In the genomic region with DNA sequence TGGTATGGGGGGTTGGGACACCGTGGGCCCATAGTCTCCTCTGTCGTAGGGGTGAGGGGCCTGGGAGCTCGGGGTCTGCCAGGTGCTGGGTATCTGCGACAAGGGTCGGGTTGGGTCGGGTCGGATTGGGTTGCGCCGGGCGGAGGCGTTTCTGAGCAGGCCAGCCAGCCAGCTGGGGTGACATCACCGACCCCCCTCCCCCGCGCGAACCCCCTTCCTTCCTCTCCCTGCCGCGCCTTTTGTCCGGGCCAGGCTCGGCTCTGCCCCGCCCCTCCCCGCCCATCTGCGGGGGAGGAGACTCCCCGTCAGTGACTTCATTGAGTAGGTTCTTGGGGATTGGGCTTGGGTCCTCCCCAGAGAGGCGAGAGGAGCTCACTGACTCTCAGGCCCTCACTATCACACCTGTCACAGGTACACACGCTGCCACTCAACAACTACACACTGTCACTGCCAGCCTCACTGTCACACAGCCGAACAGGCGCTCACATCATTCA, we compare ENCODE assay signal across 7 mouse cellular contexts. TPM values are rescaled to one million over a fixed set of nuclear protein-coding genes. Genes with fewer than 3 reads are reported as not detected.
DNase-seq lines count a peak whose midpoint lies in the region; ATAC-seq and TF ChIP-seq lines count a peak whose summit lies in the region.

No protein-coding gene starts in this region.

- peak overlapping the region; percentile 89 for H3K9ac ChIP-seq in intestine, postnatal 0 days (ENCODE audit: low read depth, low read length)
- H3K9ac ChIP-seq in limb, embryonic 12.5 days (replicated peaks), result peak overlapping the region; percentile 84
- peak overlapping the region; percentile 90 for H3K9ac ChIP-seq in midbrain, embryonic 15.5 days

- H3K4me3 ChIP-seq in cortical plate, adult 2 months (ENCODE audit: insufficient read depth, low read length), result peak overlapping the region; percentile 94
- peak overlapping the region; percentile 78 for H3K4me3 ChIP-seq in intestine, postnatal 0 days (ENCODE audit: low read depth, low read length)
- H3K4me3 ChIP-seq in limb, embryonic 12.5 days (replicated peaks), result peak overlapping the region; percentile 73
- peak overlapping the region; percentile 75 for H3K4me3 ChIP-seq in midbrain, embryonic 15.5 days

- ATAC-seq in intestine, postnatal 0 days, result peak; percentile 73
- ATAC-seq in limb, embryonic 12.5 days (ENCODE audit: insufficient number of reproducible peaks, insufficient read depth, low FRiP score, low TSS enrichment, low read depth), result peak; percentile 64
- peak; percentile 57 for ATAC-seq in midbrain, embryonic 15.5 days (replicated peaks)

- no peaks in the 10 kb centered on the region; the same call in 1 of the 2 replicates for H3K36me3 ChIP-seq in intestine, postnatal 0 days (ENCODE audit: control insufficient read depth, insufficient read depth)
- H3K36me3 ChIP-seq in limb, embryonic 12.5 days, result peaks cover 12% of the 10 kb centered on the region; the same call in 1 of the 2 replicates
- peaks cover 3% of the 10 kb centered on the region; the same call in 1 of the 2 replicates for H3K36me3 ChIP-seq in midbrain, embryonic 15.5 days (replicated peaks)

- H3K27ac ChIP-seq in cortical plate, adult 2 months (ENCODE audit: insufficient read depth, low read length), result peak overlapping the region; percentile 96
- peak overlapping the region; percentile 93 for H3K27ac ChIP-seq in intestine, postnatal 0 days (ENCODE audit: low read depth, low read length)
- H3K27ac ChIP-seq in limb, embryonic 12.5 days, result peak overlapping the region; percentile 92
- H3K27ac ChIP-seq in midbrain, embryonic 15.5 days, result peak overlapping the region; percentile 95

- DNase-seq in adrenal gland, adult 18-20 months (ENCODE audit: low spot score in 2 of 2), result peak; percentile 80 to 85
- DNase-seq in gastrocnemius, postnatal 4 days (ENCODE audit: low spot score in 2 of 2), result peak; percentile 81 to 91
- DNase-seq in spleen, adult 18-20 months, result peak; percentile 85 to 90

- peak; percentile 82 for TF ChIP-seq POLR2A in cortical plate, adult 2 months (IDR thresholded peaks at IDR 0.05; ENCODE audit: extremely low read depth, insufficient read depth, low read length)

- peaks cover 17% of the 10 kb centered on the region; the same call in 1 of the 2 replicates for H3K27me3 ChIP-seq in intestine, postnatal 0 days (replicated peaks; ENCODE audit: control insufficient read depth, insufficient read depth, low read length)
- H3K27me3 ChIP-seq in limb, embryonic 12.5 days, result peaks cover 28% of the 10 kb centered on the region
- no peaks in the 10 kb centered on the region for H3K27me3 ChIP-seq in midbrain, embryonic 15.5 days (replicated peaks)

- H3K9me3 ChIP-seq in intestine, postnatal 0 days (ENCODE audit: control insufficient read depth), result no peaks in the 10 kb centered on the region
- H3K9me3 ChIP-seq in limb, embryonic 12.5 days, result no peaks in the 10 kb centered on the region
- H3K9me3 ChIP-seq in midbrain, embryonic 15.5 days, result no peaks in the 10 kb centered on the region

- TF ChIP-seq CTCF in cortical plate, adult 2 months (IDR thresholded peaks at IDR 0.05; ENCODE audit: extremely low read depth, insufficient read depth, low read length), result no peak
- TF ChIP-seq CTCF in intestine, postnatal 0 days (IDR thresholded peaks at IDR 0.05; ENCODE audit: low read depth), result no peak

- H3K4me1 ChIP-seq in cortical plate, adult 2 months (ENCODE audit: control insufficient read depth, insufficient read depth, low read length), result peaks cover 16% of the 10 kb centered on the region
- peaks cover 8% of the 10 kb centered on the region; the same call in 1 of the 2 replicates for H3K4me1 ChIP-seq in intestine, postnatal 0 days (replicated peaks; ENCODE audit: control insufficient read depth, insufficient read depth, low read length)
- peaks cover 40% of the 10 kb centered on the region for H3K4me1 ChIP-seq in limb, embryonic 12.5 days (replicated peaks)
- H3K4me1 ChIP-seq in midbrain, embryonic 15.5 days, result peaks cover 87% of the 10 kb centered on the region

- H3K4me2 ChIP-seq in intestine, postnatal 0 days (replicated peaks; ENCODE audit: low read depth), result peak overlapping the region; percentile 91
- H3K4me2 ChIP-seq in limb, embryonic 12.5 days, result peak overlapping the region; percentile 67
- peak overlapping the region; percentile 96 for H3K4me2 ChIP-seq in midbrain, embryonic 15.5 days

- 3% methylated on average over 23 of the region's 27 CpGs for WGBS in intestine, postnatal 0 days
- 1% methylated on average over 26 of the region's 27 CpGs for WGBS in limb, embryonic 12.5 days
- 1% methylated on average over 24 of the region's 27 CpGs for WGBS in midbrain, embryonic 15.5 days

RNA-seq across cellular contexts. Expression of gene Dnajb5, which starts 0.5 kb away (rescaled TPM):
- 10 to 100 TPM; 17.0 to 24.2 TPM for total RNA-seq in adrenal gland, adult 18-20 months (2021)
- 96.0 and 107 TPM in 2 replicates for polyA plus RNA-seq in cortical plate, adult 2 months (2012; rRNA removed)
- 10 to 100 TPM; 60.1 to 79.0 TPM for total RNA-seq in gastrocnemius, postnatal 4 days (2021)
- 7.5 and 8.8 TPM in 2 replicates for polyA plus RNA-seq in intestine, postnatal 0 days (2015; fragmentation: Nextera tagmentation; extraction: Ambion mirVana)
- polyA plus RNA-seq in limb, embryonic 12.5 days (2016; fragmentation: Nextera tagmentation; extraction: Ambion mirVana), result 6.6 and 7.4 TPM in 2 replicates
- 51.5 and 53.0 TPM in 2 replicates for polyA plus RNA-seq in midbrain, embryonic 15.5 days (2015; fragmentation: Nextera tagmentation; extraction: Ambion mirVana)

RNA-seq across cellular contexts. Expression of gene 1700022I11Rik, which starts 19.3 kb away (rescaled TPM):
- not detected for total RNA-seq in adrenal gland, adult 18-20 months (2021)
- not detected in 2 replicates for polyA plus RNA-seq in cortical plate, adult 2 months (2012; rRNA removed)
- not detected for total RNA-seq in gastrocnemius, postnatal 4 days (2021)
- 0.43 TPM in 1 of 2 replicates, not detected in the other for polyA plus RNA-seq in intestine, postnatal 0 days (2015; fragmentation: Nextera tagmentation; extraction: Ambion mirVana)
- 0.46 and 0.78 TPM in 2 replicates for polyA plus RNA-seq in limb, embryonic 12.5 days (2016; fragmentation: Nextera tagmentation; extraction: Ambion mirVana)
- polyA plus RNA-seq in midbrain, embryonic 15.5 days (2015; fragmentation: Nextera tagmentation; extraction: Ambion mirVana), result 0.29 and 0.50 TPM in 2 replicates

RNA-seq across cellular contexts. Expression of gene Phf24, which starts 33.7 kb away (rescaled TPM):
- total RNA-seq in adrenal gland, adult 18-20 months (2021), result 1 to 10 TPM; 1.6 to 1.8 TPM
- polyA plus RNA-seq in cortical plate, adult 2 months (2012; rRNA removed), result 282 and 292 TPM in 2 replicates
- 1 to 10 TPM; 1.1 to 1.5 TPM for total RNA-seq in gastrocnemius, postnatal 4 days (2021)
- polyA plus RNA-seq in intestine, postnatal 0 days (2015; fragmentation: Nextera tagmentation; extraction: Ambion mirVana), result 0.73 and 1.0 TPM in 2 replicates
- polyA plus RNA-seq in limb, embryonic 12.5 days (2016; fragmentation: Nextera tagmentation; extraction: Ambion mirVana), result 0.14 and 0.31 TPM in 2 replicates
- polyA plus RNA-seq in midbrain, embryonic 15.5 days (2015; fragmentation: Nextera tagmentation; extraction: Ambion mirVana), result 40.5 and 41.2 TPM in 2 replicates

RNA-seq across cellular contexts. Expression of gene Vcp, which starts 50.2 kb away (rescaled TPM):
- 100 to 1,000 TPM; 267 to 341 TPM for total RNA-seq in adrenal gland, adult 18-20 months (2021)
- 171 and 176 TPM in 2 replicates for polyA plus RNA-seq in cortical plate, adult 2 months (2012; rRNA removed)
- total RNA-seq in gastrocnemius, postnatal 4 days (2021), result 100 to 1,000 TPM; 292 to 313 TPM
- 205 and 207 TPM in 2 replicates for polyA plus RNA-seq in intestine, postnatal 0 days (2015; fragmentation: Nextera tagmentation; extraction: Ambion mirVana)
- 656 and 692 TPM in 2 replicates for polyA plus RNA-seq in limb, embryonic 12.5 days (2016; fragmentation: Nextera tagmentation; extraction: Ambion mirVana)
- 485 and 501 TPM in 2 replicates for polyA plus RNA-seq in midbrain, embryonic 15.5 days (2015; fragmentation: Nextera tagmentation; extraction: Ambion mirVana)

Comparison
In these comparisons a context has a peak if more than half of its experiments do, and no peak if none do; other contexts are left out.
1. Peak in every context shown above with its lines: DNase-seq, ATAC-seq, H3K4me3 ChIP-seq and H3K27ac ChIP-seq.
2. RNA of gene Phf24, which starts 33.7 kb away (polyA plus RNA-seq): 282 to 292 TPM in cortical plate, adult 2 months and 40.5 to 41.2 TPM in midbrain, embryonic 15.5 days; 0.73 to 1.0 TPM in intestine, postnatal 0 days and 0.14 to 0.31 TPM in limb, embryonic 12.5 days; every median in the first group is over 10 times any median in the second.